Comparison of ENCODE assay signal across 9 mouse cellular contexts in genomic region chr7:65610171-65610570, GRCm38 (mm10). TPM values are rescaled to one million over a fixed set of nuclear protein-coding genes. Genes with fewer than 3 reads are reported as not detected.
A peak's percentile ranks its signal among the peaks of the same experiment; 100 is the strongest.
DNase-seq lines count a peak whose midpoint lies in the region; ATAC-seq and TF ChIP-seq lines count a peak whose summit lies in the region.
"Had no signal": no experiment of that assay in that cellular context is flagged by ENCODE, and none has a peak within 500 bp of the region (broad histone marks: within the 10 kb centered on the region; RNA-seq: fewer than 3 reads in every experiment).

No protein-coding gene starts in this region.

- peak; percentile 74 for TF ChIP-seq CTCF in layer of hippocampus, adult 2 months (conservative IDR thresholded peaks at IDR 0.05)
- peak; percentile 76 for TF ChIP-seq CTCF in midbrain, postnatal 0 days (IDR thresholded peaks at IDR 0.05)

- H3K9me3 ChIP-seq in forebrain, embryonic 13.5 days (replicated peaks) = no peaks in the 10 kb centered on the region
- no peaks in the 10 kb centered on the region for H3K9me3 ChIP-seq in forebrain, embryonic 10.5 days
- no peaks in the 10 kb centered on the region for H3K9me3 ChIP-seq in neural tube, embryonic 13.5 days
- H3K9me3 ChIP-seq in midbrain, postnatal 0 days (ENCODE audit: low read length) = no peaks in the 10 kb centered on the region
- H3K9me3 ChIP-seq: limb, embryonic 12.5 days had no signal

- no peak overlapping the region for H3K4me3 ChIP-seq in forebrain, embryonic 13.5 days
- H3K4me3 ChIP-seq in forebrain, embryonic 10.5 days = no peak overlapping the region
- no peak overlapping the region for H3K4me3 ChIP-seq in neural tube, embryonic 13.5 days
- no peak overlapping the region for H3K4me3 ChIP-seq in layer of hippocampus, adult 2 months
- no peak overlapping the region for H3K4me3 ChIP-seq in midbrain, postnatal 0 days (ENCODE audit: low read depth, low read length)
- H3K4me3 ChIP-seq: limb, embryonic 12.5 days had no signal

- 0 out of 2 replicates have a peak, but pooled peaks have one; percentile 59 for ATAC-seq in forebrain, embryonic 13.5 days
- ATAC-seq in neural tube, embryonic 13.5 days (ENCODE audit: low read depth) = peak; percentile 71; the same call in 1 of the 2 replicates
- ATAC-seq in midbrain, postnatal 0 days (ENCODE audit: low FRiP score) = no peak
- no peak for ATAC-seq in activated CD4-positive, CD25-positive, alpha-beta regulatory T cell, adult 4 months

- H3K27ac ChIP-seq in forebrain, embryonic 13.5 days = no peak overlapping the region
- H3K27ac ChIP-seq in forebrain, embryonic 10.5 days = no peak overlapping the region
- no peak overlapping the region for H3K27ac ChIP-seq in neural tube, embryonic 13.5 days (replicated peaks)
- H3K27ac ChIP-seq in layer of hippocampus, adult 2 months = no peak overlapping the region
- H3K27ac ChIP-seq in midbrain, postnatal 0 days (ENCODE audit: low read depth, low read length) = no peak overlapping the region
- H3K27ac ChIP-seq: limb, embryonic 12.5 days had no signal

- H3K9ac ChIP-seq in forebrain, embryonic 13.5 days = no peak overlapping the region
- no peak overlapping the region for H3K9ac ChIP-seq in neural tube, embryonic 13.5 days
- H3K9ac ChIP-seq in midbrain, postnatal 0 days (replicated peaks; ENCODE audit: low read length, poor library complexity, severe bottlenecking) = no peak overlapping the region
- H3K9ac ChIP-seq: limb, embryonic 12.5 days had no signal

- no peaks in the 10 kb centered on the region for H3K27me3 ChIP-seq in forebrain, embryonic 13.5 days
- H3K27me3 ChIP-seq in forebrain, embryonic 10.5 days (ENCODE audit: poor library complexity, severe bottlenecking) = no peaks in the 10 kb centered on the region
- H3K27me3 ChIP-seq in neural tube, embryonic 13.5 days = no peaks in the 10 kb centered on the region
- H3K27me3 ChIP-seq in midbrain, postnatal 0 days (ENCODE audit: insufficient read depth, low read length) = no peaks in the 10 kb centered on the region
- H3K27me3 ChIP-seq: limb, embryonic 12.5 days had no signal

- H3K4me2 ChIP-seq in forebrain, embryonic 13.5 days = no peak overlapping the region
- no peak overlapping the region for H3K4me2 ChIP-seq in neural tube, embryonic 13.5 days
- H3K4me2 ChIP-seq in midbrain, postnatal 0 days (ENCODE audit: low read depth, low read length, poor library complexity, severe bottlenecking) = no peak overlapping the region
- H3K4me2 ChIP-seq: limb, embryonic 12.5 days had no signal

- H3K36me3 ChIP-seq in forebrain, embryonic 13.5 days (ENCODE audit: poor library complexity, severe bottlenecking) = no peaks in the 10 kb centered on the region
- no peaks in the 10 kb centered on the region for H3K36me3 ChIP-seq in forebrain, embryonic 10.5 days (replicated peaks)
- H3K36me3 ChIP-seq in neural tube, embryonic 13.5 days = no peaks in the 10 kb centered on the region
- H3K36me3 ChIP-seq in midbrain, postnatal 0 days (ENCODE audit: insufficient read depth, low read length) = no peaks in the 10 kb centered on the region
- H3K36me3 ChIP-seq: limb, embryonic 12.5 days had no signal

- no peak for DNase-seq in forebrain, embryonic 10.5 days (ENCODE audit: extremely low spot score, low spot score)
- no peak for DNase-seq in neural tube, embryonic 10.5 days (ENCODE audit: extremely low spot score, low spot score)
- DNase-seq in layer of hippocampus, adult 2 months (ENCODE audit: low spot score in 2 of 2) = peak; percentile 68 to 73
- DNase-seq in midbrain, postnatal 0 days (ENCODE audit: low spot score) = peak; percentile 92
- no peak for DNase-seq in thymus, adult 18-20 months

- peaks cover 3% of the 10 kb centered on the region; the same call in 1 of the 2 replicates for H3K4me1 ChIP-seq in forebrain, embryonic 13.5 days
- H3K4me1 ChIP-seq in forebrain, embryonic 10.5 days = peaks cover 4% of the 10 kb centered on the region; the same call in 1 of the 2 replicates
- no peaks in the 10 kb centered on the region for H3K4me1 ChIP-seq in neural tube, embryonic 13.5 days (replicated peaks)
- H3K4me1 ChIP-seq in midbrain, postnatal 0 days (ENCODE audit: insufficient read depth, low read length) = peaks cover 5% of the 10 kb centered on the region
- H3K4me1 ChIP-seq: limb, embryonic 12.5 days had no signal

- WGBS in forebrain, embryonic 13.5 days = 65% methylated on average over 5 of the region's 5 CpGs
- 80% methylated on average over 5 of the region's 5 CpGs for WGBS in forebrain, embryonic 10.5 days
- 79% methylated on average over 5 of the region's 5 CpGs for WGBS in neural tube, embryonic 13.5 days
- WGBS in midbrain, postnatal 0 days = 68% methylated on average over 5 of the region's 5 CpGs

RNA-seq across cellular contexts. Expression of gene Tarsl2, which starts 34.5 kb away (rescaled TPM):
- polyA plus RNA-seq in forebrain, embryonic 13.5 days (2015; fragmentation: Nextera tagmentation; extraction: Ambion mirVana) = 11.1 and 11.6 TPM in 2 replicates
- polyA plus RNA-seq in forebrain, embryonic 10.5 days (2016; fragmentation: Nextera tagmentation; extraction: Ambion mirVana) = 7.6 and 8.8 TPM in 2 replicates
- 13.3 and 15.6 TPM in 2 replicates for polyA plus RNA-seq in neural tube, embryonic 13.5 days (2015; fragmentation: Nextera tagmentation; extraction: Ambion mirVana)
- total RNA-seq in layer of hippocampus, adult 2 months (2021) = 10 to 100 TPM; 31.3 to 35.3 TPM
- total RNA-seq in midbrain, postnatal 0 days (2014; rRNA removed) = 19.7 and 22.8 TPM in 2 replicates
- 20.0 and 22.5 TPM in 2 replicates for polyA plus RNA-seq in midbrain, postnatal 0 days (2015; fragmentation: Nextera tagmentation; extraction: Ambion mirVana)
- 1 to 10 TPM; 1.9 to 4.1 TPM for polyA plus RNA-seq in activated CD4-positive, CD25-positive, alpha-beta regulatory T cell, adult 4 months (2017; shearing (Covaris generic))

Comparison
In these comparisons a context has a peak if more than half of its experiments do, and no peak if none do; other contexts are left out.
1. ATAC-seq: peak in forebrain, embryonic 13.5 days (single experiment) and neural tube, embryonic 13.5 days (single experiment); none in midbrain, postnatal 0 days (single experiment) and activated CD4-positive, CD25-positive, alpha-beta regulatory T cell, adult 4 months (single experiment).
2. DNase-seq: peak in layer of hippocampus, adult 2 months (2 of 2) and midbrain, postnatal 0 days (single experiment); none in forebrain, embryonic 10.5 days (single experiment), neural tube, embryonic 10.5 days (single experiment) and thymus, adult 18-20 months (0 of 2).